Mouse (Mus musculus): ENCODE measurements around the gene Zfhx2. TPM values are rescaled to one million over a fixed set of nuclear protein-coding genes. Genes with fewer than 3 reads are reported as not detected.

Gene Zfhx2
- polyA plus RNA-seq, 1 experiment from 2014 or later: 1.0 TPM

DNA sequence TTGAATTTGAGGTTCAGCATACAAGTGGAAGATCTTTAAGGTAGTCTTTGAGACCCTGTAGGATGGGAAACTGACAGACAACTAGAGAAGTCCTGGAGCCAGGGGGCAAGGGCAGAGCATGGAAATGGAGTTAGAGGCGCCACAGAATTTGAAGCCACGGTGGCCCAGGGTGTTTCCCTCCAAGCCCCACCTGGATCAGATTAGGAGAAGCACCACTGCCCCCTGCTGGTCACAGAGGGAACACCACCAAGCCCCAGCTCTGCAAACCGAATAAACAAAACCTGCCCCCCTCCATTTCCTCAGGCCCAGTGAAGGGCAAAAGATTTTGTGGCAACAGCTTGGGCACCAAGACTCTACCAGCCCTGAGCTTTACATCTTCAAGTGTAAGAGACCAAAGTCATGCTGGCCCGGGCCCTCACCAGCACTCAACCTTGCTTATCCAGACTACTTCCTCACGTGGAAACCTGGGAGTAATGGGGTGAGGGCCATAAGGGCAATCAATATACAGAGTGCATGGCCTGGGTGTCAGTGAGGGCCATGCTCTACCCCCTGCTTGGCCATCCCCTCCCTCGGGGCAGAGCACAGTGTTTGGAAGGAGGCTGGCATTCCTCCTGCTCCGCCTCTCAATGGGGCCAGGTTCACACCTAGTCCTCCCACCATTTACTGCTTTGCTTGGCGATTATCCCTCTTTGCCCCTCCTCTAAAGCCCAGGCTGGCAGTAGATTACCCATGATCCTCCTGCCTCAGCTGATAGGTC, 12.7 kb downstream of the Zfhx2 start:
- DNase-seq (ENCODE audit: low spot score) (peak; percentile 86), ATAC-seq (ENCODE audit: low FRiP score, low TSS enrichment) (peak; percentile 49)
- WGBS: 21% methylated on average over 8 of the region's 8 CpGs
- TF ChIP-seq EP300 (optimal IDR thresholded peaks at IDR 0.05) (no peak), CTCF (IDR thresholded peaks at IDR 0.05; ENCODE audit: low read depth) (peak; percentile 91)
- no peaks in the 10 kb centered on the region for H3K9me3 ChIP-seq (ENCODE audit: control insufficient read depth, low read length)
- 0 out of 2 replicates have a peak overlapping the region, but pooled peaks have one; percentile 18 for H3K9ac ChIP-seq (ENCODE audit: low read length)
- peak overlapping the region; percentile 34 for H3K4me2 ChIP-seq (replicated peaks; ENCODE audit: low read depth)
- no peaks in the 10 kb centered on the region for H3K36me3 ChIP-seq (ENCODE audit: control insufficient read depth, insufficient read depth, low read length)
- no peaks in the 10 kb centered on the region for H3K4me1 ChIP-seq (replicated peaks; ENCODE audit: control insufficient read depth, insufficient read depth)
- no peak overlapping the region for H3K4me3 ChIP-seq (ENCODE audit: low read depth, low read length)
- H3K27ac ChIP-seq (replicated peaks): no peak overlapping the region
- H3K27me3 ChIP-seq (ENCODE audit: control insufficient read depth, insufficient read depth, low read length): no peaks in the 10 kb centered on the region

GRCm38 (mm10) chr14:55078366-55078989, 13.6 kb downstream of the Zfhx2 start:
- no peaks in the 10 kb centered on the region for H3K27me3 ChIP-seq (ENCODE audit: control insufficient read depth, insufficient read depth, low read length)
- H3K4me3 ChIP-seq (ENCODE audit: low read depth, low read length): 0 out of 2 replicates have a peak overlapping the region, but pooled peaks have one; percentile 1
- TF ChIP-seq EP300 (optimal IDR thresholded peaks at IDR 0.05) (no peak), CTCF (IDR thresholded peaks at IDR 0.05; ENCODE audit: low read depth) (no peak)
- H3K4me1 ChIP-seq (replicated peaks; ENCODE audit: control insufficient read depth, insufficient read depth): no peaks in the 10 kb centered on the region
- DNase-seq (ENCODE audit: low spot score) (no peak), ATAC-seq (ENCODE audit: low FRiP score, low TSS enrichment) (no peak)
- H3K36me3 ChIP-seq (ENCODE audit: control insufficient read depth, insufficient read depth, low read length): no peaks in the 10 kb centered on the region
- H3K9ac ChIP-seq (ENCODE audit: low read length): 0 out of 2 replicates have a peak overlapping the region, but pooled peaks have one; percentile 18
- H3K9me3 ChIP-seq (ENCODE audit: control insufficient read depth, low read length): no peaks in the 10 kb centered on the region
- peak overlapping the region; percentile 34 for H3K4me2 ChIP-seq (replicated peaks; ENCODE audit: low read depth)
- WGBS: 16% methylated on average over 23 of the region's 23 CpGs
- no peak overlapping the region for H3K27ac ChIP-seq (replicated peaks)

DNA sequence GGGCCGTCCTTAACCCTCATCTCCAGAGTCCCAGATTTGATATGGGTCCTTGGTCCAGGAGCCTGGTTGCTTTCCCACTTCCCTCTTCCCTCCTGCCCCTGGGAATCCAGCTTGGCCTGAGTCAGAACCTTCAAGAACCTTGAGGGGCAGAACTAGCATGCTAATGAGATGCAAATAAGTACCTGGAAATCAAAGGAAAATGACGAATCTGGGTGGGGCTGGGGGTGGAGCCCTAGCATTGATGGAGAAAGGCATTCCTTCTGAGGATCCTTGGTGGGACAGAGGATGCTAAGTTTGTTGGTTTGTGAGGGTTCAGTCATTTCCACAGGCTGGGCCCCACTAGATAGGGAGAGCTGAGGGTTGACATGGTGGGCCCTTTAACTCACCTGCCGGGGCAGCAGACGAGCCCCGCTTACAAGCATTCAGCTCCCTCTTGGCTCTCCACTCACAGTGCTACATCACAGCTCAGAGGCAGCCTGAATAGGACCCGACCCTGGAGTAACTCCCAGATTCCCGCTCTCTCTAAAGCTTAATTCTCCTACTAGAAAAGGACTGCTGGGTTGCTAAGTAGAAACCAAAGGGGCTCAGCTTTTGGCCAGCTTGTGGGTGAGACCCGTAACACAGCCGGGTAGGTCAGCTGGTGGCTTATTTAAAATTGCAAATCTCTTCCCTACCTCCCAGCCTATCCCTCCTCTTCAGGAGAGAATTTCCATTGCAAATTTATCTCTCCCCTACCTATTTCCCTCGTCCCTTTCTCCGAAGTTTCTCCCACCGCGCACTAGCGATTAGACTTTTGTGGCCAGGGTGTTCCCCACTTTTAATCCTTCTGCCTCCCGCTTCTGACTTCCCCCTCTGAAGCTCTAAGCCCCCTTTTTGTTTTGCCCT, 14.4 kb downstream of the Zfhx2 start:
- no peak for DNase-seq (ENCODE audit: low spot score)
- Histone ChIP-seq H3K27ac (replicated peaks) (no peak overlapping the region), H3K9me3 (ENCODE audit: control insufficient read depth, low read length) (no peaks in the 10 kb centered on the region), H3K4me3 (ENCODE audit: low read depth, low read length) (no peak overlapping the region), H3K4me1 (replicated peaks; ENCODE audit: control insufficient read depth, insufficient read depth) (no peaks in the 10 kb centered on the region), H3K36me3 (ENCODE audit: control insufficient read depth, insufficient read depth, low read length) (no peaks in the 10 kb centered on the region), H3K27me3 (ENCODE audit: control insufficient read depth, insufficient read depth, low read length) (no peaks in the 10 kb centered on the region), H3K9ac (ENCODE audit: low read length) (no peak overlapping the region), H3K4me2 (replicated peaks; ENCODE audit: low read depth) (no peak overlapping the region)
- no peak for ATAC-seq (ENCODE audit: low FRiP score, low TSS enrichment)
- TF ChIP-seq CTCF (IDR thresholded peaks at IDR 0.05; ENCODE audit: low read depth): no peak
- WGBS: 54% methylated on average over 15 of the region's 15 CpGs

- Histone ChIP-seq H3K4me1 (replicated peaks; ENCODE audit: control insufficient read depth, insufficient read depth) (no peaks in the 10 kb centered on the region), H3K36me3 (ENCODE audit: control insufficient read depth, insufficient read depth, low read length) (no peaks in the 10 kb centered on the region), H3K9me3 (ENCODE audit: control insufficient read depth, low read length) (no peaks in the 10 kb centered on the region), H3K4me3 (ENCODE audit: low read depth, low read length) (no peak overlapping the region), H3K27ac (replicated peaks) (no peak overlapping the region), H3K4me2 (replicated peaks; ENCODE audit: low read depth) (no peak overlapping the region), H3K9ac (ENCODE audit: low read length) (no peak overlapping the region), H3K27me3 (ENCODE audit: control insufficient read depth, insufficient read depth, low read length) (no peaks in the 10 kb centered on the region)
- DNase-seq (ENCODE audit: low spot score) (no peak), ATAC-seq (ENCODE audit: low FRiP score, low TSS enrichment) (no peak)
- 73% methylated on average over 3 of the region's 3 CpGs for WGBS
- no peak for TF ChIP-seq CTCF (IDR thresholded peaks at IDR 0.05; ENCODE audit: low read depth)
- TF ChIP-seq EP300 (optimal IDR thresholded peaks at IDR 0.05): no peak
Observed at GRCm38 (mm10) chr14:55076956-55077355, 15.2 kb downstream of the Zfhx2 start.

GRCm38 (mm10) chr14:55076224-55076623, 15.9 kb downstream of the Zfhx2 start:
- Histone ChIP-seq H3K4me3 (ENCODE audit: low read depth, low read length) (no peak overlapping the region), H3K27me3 (ENCODE audit: control insufficient read depth, insufficient read depth, low read length) (no peaks in the 10 kb centered on the region), H3K27ac (replicated peaks) (no peak overlapping the region), H3K4me1 (replicated peaks; ENCODE audit: control insufficient read depth, insufficient read depth) (no peaks in the 10 kb centered on the region), H3K9me3 (ENCODE audit: control insufficient read depth, low read length) (no peaks in the 10 kb centered on the region), H3K36me3 (ENCODE audit: control insufficient read depth, insufficient read depth, low read length) (no peaks in the 10 kb centered on the region), H3K4me2 (replicated peaks; ENCODE audit: low read depth) (no peak overlapping the region), H3K9ac (ENCODE audit: low read length) (0 out of 2 replicates have a peak overlapping the region, but pooled peaks have one; percentile 31)
- WGBS: 31% methylated on average over 6 of the region's 6 CpGs
- no peak for TF ChIP-seq CTCF (IDR thresholded peaks at IDR 0.05; ENCODE audit: low read depth)
- no peak for TF ChIP-seq EP300 (optimal IDR thresholded peaks at IDR 0.05)
- no peak for ATAC-seq (ENCODE audit: low FRiP score, low TSS enrichment)
- no peak for DNase-seq (ENCODE audit: low spot score)
